Mouse (Mus musculus) effector memory CD4-positive, alpha-beta T cell, adult 5 months (primary cell): Measurements from ENCODE around the gene 1700020L24Rik. TPM values are rescaled to one million over a fixed set of nuclear protein-coding genes. Genes with fewer than 3 reads are reported as not detected.

ENCODE experiments used
- polyA plus RNA-seq: library from polyadenylated mRNA; unstranded; fragments of 100-300 nt; shearing (Covaris generic); gene quantifications from one replicate; pipeline ENCODE4 v1.2.1, GENCODE M21; 2017

Gene 1700020L24Rik
- 1.1 TPM for polyA plus RNA-seq

GRCm38 (mm10) chr11:83437377-83437776 lies at the start of gene 1700020L24Rik:
TSS of gene 1700020L24Rik (plus strand) at chr11:83437677.

DNA sequence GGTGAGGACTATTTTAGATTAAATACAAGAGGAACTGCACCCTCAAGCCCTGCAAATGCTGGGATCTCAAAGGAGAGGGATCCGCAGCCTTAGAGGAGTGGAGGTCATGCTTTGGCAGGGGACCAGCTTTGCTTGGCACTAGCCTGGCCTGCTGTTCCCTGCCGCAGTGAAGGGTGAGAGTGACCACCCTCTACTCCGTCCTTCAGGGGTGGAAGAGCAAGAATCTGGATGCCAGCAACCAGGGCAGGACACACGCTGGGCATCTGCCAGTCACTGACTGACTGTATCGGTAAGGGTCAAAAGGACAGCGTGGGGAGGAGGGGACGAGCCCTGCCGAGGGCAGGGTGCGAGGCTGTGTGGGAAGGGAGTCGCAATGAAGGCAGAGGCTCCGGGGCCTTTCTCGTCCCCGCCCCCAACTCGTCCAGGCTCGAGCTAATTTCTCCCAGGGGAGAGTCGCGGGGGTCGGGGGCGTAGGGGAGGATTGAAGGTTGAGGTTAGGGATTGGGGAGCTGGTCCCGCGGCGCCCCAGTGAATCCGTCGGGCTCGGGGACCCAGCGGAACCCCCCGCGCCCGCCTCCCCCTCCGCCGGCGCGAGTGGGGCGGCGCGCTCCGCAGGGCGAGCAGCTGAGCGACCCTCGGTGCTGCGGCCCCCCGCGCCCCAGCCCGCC lies 28.3 kb upstream of the 1700020L24Rik start, which contains the start of gene Rasl10b:
Gene Rasl10b, plus strand, starts transcription at position 51 of the 668 bp plus-strand sequence.

DNA sequence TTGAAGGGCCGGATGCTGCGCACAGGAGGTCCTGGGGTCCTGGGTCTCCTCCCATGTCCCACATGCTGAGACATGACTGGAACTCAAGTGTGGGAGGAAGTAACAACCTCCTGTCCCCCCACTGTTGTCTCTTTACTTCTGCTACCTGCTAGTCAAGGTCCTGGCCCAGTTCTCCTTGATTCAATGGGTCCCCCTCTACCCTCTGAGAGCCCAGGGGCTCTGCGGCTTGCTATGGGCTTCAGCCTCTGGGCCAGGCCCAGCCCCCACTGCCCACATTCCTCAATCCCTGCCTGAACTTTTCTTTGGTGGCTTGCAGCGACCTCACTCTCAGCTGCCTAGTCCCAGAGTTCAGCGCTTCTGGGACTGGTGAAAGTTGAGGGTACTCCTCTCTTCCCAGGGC lies 8.1 kb upstream of the 1700020L24Rik start, which contains the start of gene Gas2l2:
Gene Gas2l2, minus strand, starts transcription at position 101 of the 400 bp plus-strand sequence.

GRCm38 (mm10) chr11:83462711-83463244 lies 25.3 kb downstream of the 1700020L24Rik start, which contains the start of gene Mmp28:
TSS of gene Mmp28 (minus strand) at chr11:83463071.

DNA sequence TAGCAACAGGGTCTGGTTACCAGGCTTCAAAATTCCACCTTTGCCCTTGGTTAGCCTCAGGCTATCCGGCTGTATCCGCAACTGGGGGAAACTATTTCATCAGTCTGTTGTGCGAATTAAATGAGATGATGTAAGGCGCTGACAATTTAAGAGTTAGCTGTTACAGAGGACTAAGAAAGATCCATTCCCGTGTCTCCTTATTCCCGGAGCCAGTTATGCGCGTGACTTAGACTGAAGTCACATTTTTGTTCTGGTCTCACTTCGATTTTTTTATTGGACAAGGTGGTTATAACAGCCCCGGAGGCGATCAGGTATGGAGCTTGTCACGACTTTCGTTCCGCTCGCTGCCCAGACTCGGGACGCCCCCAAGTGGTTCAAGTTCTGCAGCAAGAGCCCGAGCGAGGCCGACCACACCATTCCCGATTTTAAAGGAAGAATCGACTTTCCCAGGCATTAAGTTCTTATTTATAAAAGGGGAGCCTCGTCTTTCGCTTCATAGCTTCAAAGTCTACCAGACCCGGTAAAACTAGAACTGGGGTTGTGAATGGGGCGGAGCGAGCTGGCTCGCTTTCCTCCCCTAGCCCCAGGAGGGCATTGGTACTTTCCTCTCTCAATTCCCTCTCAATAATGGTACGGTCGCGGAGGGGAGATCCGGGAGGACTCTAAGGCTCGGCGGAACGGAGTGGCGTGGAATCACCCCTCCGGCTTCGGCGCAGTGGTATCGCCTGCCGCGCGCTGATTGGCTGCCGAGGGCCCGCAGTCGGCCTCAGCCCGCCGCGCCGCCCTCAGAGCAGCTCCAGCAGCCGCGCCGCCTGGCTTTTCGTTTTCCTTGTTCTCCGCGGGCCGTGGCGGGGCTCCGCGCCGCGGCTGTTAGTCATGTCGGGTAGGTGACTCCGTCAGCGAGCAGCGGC lies 35.1 kb downstream of the 1700020L24Rik start, which contains the start of gene Taf15:
Gene Taf15, plus strand, starts transcription at position 763 of the 911 bp plus-strand sequence.

Other genes starting within 250 kb of the 1700020L24Rik start
- 2.0 TPM for gene Slfn3, start 246.3 kb upstream of the 1700020L24Rik start, polyA plus RNA-seq
- gene Slfn14, start 151.0 kb upstream of the 1700020L24Rik start, polyA plus RNA-seq: not detected
- gene Ap2b1, start 138.7 kb upstream of the 1700020L24Rik start, polyA plus RNA-seq: 53.1 TPM
- 6.8 TPM for gene Pex12, start 135.1 kb upstream of the 1700020L24Rik start, polyA plus RNA-seq
- not detected for gene Rasl10b, start 28.5 kb upstream of the 1700020L24Rik start, polyA plus RNA-seq
- not detected for gene Gas2l2, start 8.2 kb upstream of the 1700020L24Rik start, polyA plus RNA-seq
- not detected for gene Mmp28, start 25.4 kb downstream of the 1700020L24Rik start, polyA plus RNA-seq
- gene Taf15, start 35.4 kb downstream of the 1700020L24Rik start, polyA plus RNA-seq: 24.6 TPM
- 1.2 TPM for gene Heatr9, start 84.5 kb downstream of the 1700020L24Rik start, polyA plus RNA-seq
- gene Ccl5, start 92.8 kb downstream of the 1700020L24Rik start, polyA plus RNA-seq: 1,423 TPM
- 0.34 TPM for gene Ccl9, start 141.0 kb downstream of the 1700020L24Rik start, polyA plus RNA-seq
- 0.50 TPM for gene Ccl6, start 155.4 kb downstream of the 1700020L24Rik start, polyA plus RNA-seq
- gene Rpl9-ps1, start 207.9 kb downstream of the 1700020L24Rik start, polyA plus RNA-seq: not detected
- gene Ccl3, start 211.7 kb downstream of the 1700020L24Rik start, polyA plus RNA-seq: 25.2 TPM
- 91.7 TPM for gene Ccl4, start 224.9 kb downstream of the 1700020L24Rik start, polyA plus RNA-seq